In the genomic region with DNA sequence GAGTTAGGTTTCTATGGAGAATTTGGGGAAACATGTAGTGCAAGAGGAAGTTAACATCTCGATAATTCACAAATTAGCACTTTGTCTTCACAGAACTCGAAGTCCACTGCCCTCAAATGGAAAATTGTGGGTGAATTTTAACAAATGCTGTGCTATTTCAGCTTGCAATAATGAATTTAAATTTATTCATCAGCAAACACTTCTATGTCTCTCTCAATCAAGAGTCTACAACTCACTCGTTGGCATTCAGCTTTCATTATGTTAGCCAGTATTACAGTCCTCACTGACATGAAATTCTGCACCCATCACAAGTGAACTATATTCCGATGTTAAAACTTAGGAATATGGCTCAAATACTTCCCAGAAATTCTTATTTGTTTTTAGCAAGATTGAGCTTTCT, we compare ENCODE assay signal across 16 mouse cellular contexts.
"Had no signal": no experiment of that assay in that cellular context is flagged by ENCODE, and none has a peak within 500 bp of the region (broad histone marks: within the 10 kb centered on the region; RNA-seq: fewer than 3 reads in every experiment).

No protein-coding gene starts in this region.

- H3K27ac ChIP-seq: kidney, postnatal 0 days; limb, embryonic 15.5 days; liver, embryonic 13.5 days; lung, embryonic 15.5 days; macrophage had no signal

- H3K36me3 ChIP-seq: limb, embryonic 15.5 days; liver, embryonic 13.5 days; lung, embryonic 15.5 days had no signal

- H3K9ac ChIP-seq: limb, embryonic 15.5 days; liver, embryonic 13.5 days; liver, postnatal 0 days; lung, embryonic 15.5 days had no signal

- H3K4me3 ChIP-seq: limb, embryonic 15.5 days; liver, embryonic 13.5 days; lung, embryonic 15.5 days; megakaryocyte, embryonic 14.5 days had no signal

- H3K4me1 ChIP-seq: limb, embryonic 15.5 days; liver, embryonic 13.5 days; lung, embryonic 15.5 days; megakaryocyte, embryonic 14.5 days had no signal

- DNase-seq: kidney, adult 11 months; kidney, adult 9 months; kidney, postnatal 36 days; layer of hippocampus, adult 9-11 months; layer of hippocampus, postnatal 36 days; liver, embryonic 13.5 days; liver, postnatal 0 days; lung, postnatal 14 days; right cerebral cortex, adult 18-20 months; right cerebral cortex, postnatal 25 days; thymus, postnatal 4 days had no signal

- H3K4me2 ChIP-seq: limb, embryonic 15.5 days; liver, embryonic 13.5 days; lung, embryonic 15.5 days had no signal

- H3K27me3 ChIP-seq: limb, embryonic 15.5 days; liver, embryonic 13.5 days; lung, embryonic 15.5 days; megakaryocyte, embryonic 14.5 days had no signal

- ATAC-seq: liver, postnatal 0 days had no signal

- H3K9me3 ChIP-seq: limb, embryonic 15.5 days; liver, embryonic 13.5 days; lung, embryonic 15.5 days had no signal
